ENCODE assay signal across 9 mouse cellular contexts in genomic region chr12:12287131-12287786, GRCm38 (mm10). TPM values are rescaled to one million over a fixed set of nuclear protein-coding genes. Genes with fewer than 3 reads are reported as not detected.
DNase-seq lines count a peak whose midpoint lies in the region; ATAC-seq and TF ChIP-seq lines count a peak whose summit lies in the region.
"Had no signal": no experiment of that assay in that cellular context is flagged by ENCODE, and none has a peak within 500 bp of the region (broad histone marks: within the 10 kb centered on the region; RNA-seq: fewer than 3 reads in every experiment).

No protein-coding gene starts in this region.

- H3K9ac ChIP-seq in midbrain, embryonic 13.5 days (replicated peaks): peak overlapping the region; percentile 52
- H3K9ac ChIP-seq: limb, embryonic 15.5 days had no signal

- H3K27ac ChIP-seq in embryonic fibroblast, embryonic 13.5 days (ENCODE audit: insufficient read depth, low read length): peak overlapping the region; percentile 54; the same call in 1 of the 2 replicates
- H3K27ac ChIP-seq in midbrain, embryonic 13.5 days: peak overlapping the region; percentile 85
- H3K27ac ChIP-seq: limb, embryonic 15.5 days had no signal

- 35% methylated on average over 9 of the region's 9 CpGs for WGBS in midbrain, embryonic 13.5 days

- TF ChIP-seq POLR2A in embryonic fibroblast, embryonic 13.5 days (IDR thresholded peaks at IDR 0.05; ENCODE audit: low read depth, low read length): 0 out of 2 replicates have a peak, but pooled peaks have one; percentile 19

- H3K36me3 ChIP-seq in midbrain, embryonic 13.5 days: no peaks in the 10 kb centered on the region
- H3K36me3 ChIP-seq: limb, embryonic 15.5 days had no signal

- H3K4me3 ChIP-seq in embryonic fibroblast, embryonic 13.5 days (ENCODE audit: insufficient read depth, low read length): no peak overlapping the region
- H3K4me3 ChIP-seq in midbrain, embryonic 13.5 days (replicated peaks): no peak overlapping the region
- H3K4me3 ChIP-seq: limb, embryonic 15.5 days had no signal

- DNase-seq in adrenal gland, adult 2 months: peak; percentile 50
- DNase-seq in adrenal gland, adult 18-20 months (ENCODE audit: low spot score in 2 of 2): no peak
- peak; percentile 21 for DNase-seq in lung, postnatal 10 days
- no peak for DNase-seq in lung, postnatal 36 days
- DNase-seq in induced T-regulatory cell, adult 2 months (ENCODE audit: low read depth): peak; percentile 51
- no peak for DNase-seq in natural killer cell, adult 2 months (ENCODE audit: low spot score in 2 of 2)

- no peaks in the 10 kb centered on the region for H3K9me3 ChIP-seq in midbrain, embryonic 13.5 days
- H3K9me3 ChIP-seq: limb, embryonic 15.5 days had no signal

- no peaks in the 10 kb centered on the region for H3K4me1 ChIP-seq in embryonic fibroblast, embryonic 13.5 days (ENCODE audit: control insufficient read depth, insufficient read depth, low read length)
- peaks cover 34% of the 10 kb centered on the region for H3K4me1 ChIP-seq in midbrain, embryonic 13.5 days (replicated peaks)

- H3K27me3 ChIP-seq in midbrain, embryonic 13.5 days: no peaks in the 10 kb centered on the region
- H3K27me3 ChIP-seq: limb, embryonic 15.5 days had no signal

- peak; percentile 83 for ATAC-seq in midbrain, embryonic 13.5 days

- TF ChIP-seq CTCF in embryonic fibroblast, embryonic 13.5 days (IDR thresholded peaks at IDR 0.05; ENCODE audit: borderline replicate concordance, insufficient read depth, low read length): no peak

- peak overlapping the region; percentile 32 for H3K4me2 ChIP-seq in midbrain, embryonic 13.5 days (replicated peaks)
- H3K4me2 ChIP-seq: limb, embryonic 15.5 days had no signal

RNA-seq across cellular contexts. Expression of gene Fam49a, which starts 25.3 kb away (rescaled TPM):
- total RNA-seq in adrenal gland, adult 2 months (2021): 10 to 100 TPM; 19.7 to 20.0 TPM
- 5.2 and 7.1 TPM in 2 replicates for polyA plus RNA-seq in adrenal gland, adult 2 months (2012; rRNA removed)
- total RNA-seq in adrenal gland, adult 18-20 months (2021): 10 to 100 TPM; 15.0 to 18.8 TPM
- 6.7 and 8.2 TPM in 2 replicates for polyA plus RNA-seq in embryonic fibroblast, embryonic 13.5 days (2011; ENCODE audit: insufficient read length, low read depth, missing spikeins)
- 27.9 and 28.5 TPM in 2 replicates for polyA plus RNA-seq in midbrain, embryonic 13.5 days (2015; fragmentation: Nextera tagmentation; extraction: Ambion mirVana)

Comparison
In these comparisons a context has a peak if more than half of its experiments do, and no peak if none do; other contexts are left out.
1. DNase-seq: peak in adrenal gland, adult 2 months (single experiment), lung, postnatal 10 days (single experiment) and induced T-regulatory cell, adult 2 months (single experiment); none in adrenal gland, adult 18-20 months (0 of 2), lung, postnatal 36 days (single experiment) and natural killer cell, adult 2 months (0 of 2).